Mouse (Mus musculus) intestine, postnatal 0 days (tissue): Measurements from ENCODE around the gene Dgke. TPM values are rescaled to one million over a fixed set of nuclear protein-coding genes. Genes with fewer than 3 reads are reported as not detected.
"Not testable (repeated sequence)": the region's sequence is repeated elsewhere in the genome, so short reads cannot be mapped to it uniquely, and the experiment has no call there.

ENCODE experiments used
- ATAC-seq: fragments of 200-750 bp; cut with Nextera tagmentation; 2 replicates; pipeline ENCODE4 v1.8.0; 2017; ENCODE audit warnings: mild to moderate bottlenecking, moderate TSS enrichment, moderate library complexity
- H3K27ac ChIP-seq: fragments of 300-500 bp; sonication (generic); 2 replicates; pipeline ENCODE4 v1.5.1; 2014; ENCODE audit warnings: mild to moderate bottlenecking, low read depth, low read length, moderate library complexity
- H3K27me3 ChIP-seq: fragments of 300-500 bp; sonication (generic); replicated peaks from 2 replicates; pipeline ENCODE4 v1.6.1; 2014; ENCODE audit warnings: low read length, mixed read lengths; ENCODE audit not compliant: control insufficient read depth, insufficient read depth
- H3K36me3 ChIP-seq: fragments of 300-500 bp; sonication (generic); 2 replicates; pipeline ENCODE4 v1.6.1; 2014; ENCODE audit warnings: mild to moderate bottlenecking, moderate library complexity; ENCODE audit not compliant: control insufficient read depth, insufficient read depth
- H3K4me1 ChIP-seq: fragments of 300-500 bp; sonication (generic); replicated peaks from 2 replicates; pipeline ENCODE4 v1.6.1; 2014; ENCODE audit warnings: antibody characterized with exemption, low read length, mixed read lengths; ENCODE audit not compliant: control insufficient read depth, insufficient read depth
- H3K4me2 ChIP-seq: fragments of 300-500 bp; sonication (generic); replicated peaks from 2 replicates; pipeline ENCODE4 v1.6.1; 2014; ENCODE audit warnings: low read depth, mild to moderate bottlenecking, moderate library complexity
- H3K4me3 ChIP-seq: fragments of 300-500 bp; sonication (generic); 2 replicates; pipeline ENCODE4 v1.5.1; 2014; ENCODE audit warnings: low read depth, low read length
- H3K9ac ChIP-seq: fragments of 300-500 bp; sonication (generic); 2 replicates; pipeline ENCODE4 v1.6.1; 2014; ENCODE audit warnings: mild to moderate bottlenecking, low read depth, low read length
- H3K9me3 ChIP-seq: fragments of 300-500 bp; sonication (generic); 2 replicates; pipeline ENCODE4 v1.6.1; 2016; ENCODE audit warnings: mixed run types; ENCODE audit not compliant: control insufficient read depth
- CTCF ChIP-seq: sonication (generic); IDR thresholded peaks from 2 replicates; pipeline ENCODE4 v1.5.1; 2016; ENCODE audit warnings: low read depth, mild to moderate bottlenecking, control low read depth, antibody characterized with exemption, moderate library complexity
- WGBS: fragments of 180-500 bp; shearing (Covaris S2); extraction: QIAGEN DNeasy Blood & Tissue Kit; methylation state at CpG from one replicate; pipeline ENCODE4 v1.1.7; 2014; 5-methylcytosine and 5-hydroxymethylcytosine counted together
- polyA plus RNA-seq: library from polyadenylated mRNA; unstranded; fragments of >200 nt; fragmentation: Nextera tagmentation; extraction: Ambion mirVana; gene quantifications from 2 replicates; pipeline ENCODE4 v1.2.1, GENCODE M21; 2015

The Dgke gene
- polyA plus RNA-seq, 1 experiment from 2014 or later, result 1.7 TPM

- Histone ChIP-seq H3K4me1 (no peaks in the 10 kb centered on the region), H3K4me3 (no peak overlapping the region), H3K27ac (no peak overlapping the region), H3K9me3 (no peaks in the 10 kb centered on the region), H3K4me2 (no peak overlapping the region), H3K36me3 (peaks cover 33% of the 10 kb centered on the region), H3K9ac (no peak overlapping the region), H3K27me3 (no peaks in the 10 kb centered on the region)
- WGBS, result 97% methylated on average over 3 of the region's 3 CpGs
- no peak for TF ChIP-seq CTCF
- ATAC-seq, result no peak
These were observed 20.6 kb downstream of the Dgke start for GRCm38 (mm10) chr11:89046021-89046420.

DNA sequence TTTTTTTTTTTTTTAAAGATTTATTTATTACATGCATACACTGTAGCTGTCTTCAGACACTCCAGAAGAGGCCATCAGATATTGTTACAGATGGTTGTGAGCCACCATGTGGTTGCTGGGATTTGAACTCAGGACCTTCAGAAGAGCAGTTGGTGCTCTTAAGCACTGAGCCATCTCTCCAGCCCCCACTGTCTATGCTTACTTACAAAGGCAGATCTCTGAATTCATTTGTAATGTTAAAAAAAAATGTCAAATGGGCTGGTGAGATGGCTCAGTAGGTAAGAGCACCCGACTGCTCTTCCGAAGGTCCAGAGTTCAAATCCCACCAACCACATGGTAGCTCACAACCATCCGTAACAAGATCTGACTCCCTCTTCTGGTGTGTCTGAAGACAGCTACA lies 21.1 kb downstream of the Dgke start:
- 100% methylated on average over 3 of the region's 3 CpGs for WGBS

GRCm38 (mm10) chr11:89043046-89043445 lies 23.6 kb downstream of the Dgke start:
- Histone ChIP-seq H3K36me3 (peaks cover 33% of the 10 kb centered on the region), H3K4me2 (no peak overlapping the region), H3K27me3 (no peaks in the 10 kb centered on the region), H3K9me3 (no peaks in the 10 kb centered on the region), H3K4me1 (no peaks in the 10 kb centered on the region), H3K9ac (no peak overlapping the region), H3K4me3 (no peak overlapping the region), H3K27ac (no peak overlapping the region)
- ATAC-seq, result no peak
- TF ChIP-seq CTCF, result no peak
- WGBS, result 93% methylated on average over 7 of the region's 7 CpGs

More for the DNA sequence above, 21.1 kb downstream of the Dgke start:
- H3K36me3 ChIP-seq, result peaks cover 33% of the 10 kb centered on the region
- H3K4me2 ChIP-seq, ATAC-seq, H3K4me1 ChIP-seq, H3K27ac ChIP-seq, H3K9me3 ChIP-seq, H3K4me3 ChIP-seq, H3K9ac ChIP-seq, H3K27me3 ChIP-seq: not testable (repeated sequence)

GRCm38 (mm10) chr11:89041073-89041472 lies 25.6 kb downstream of the Dgke start:
- H3K9ac ChIP-seq, H3K27ac ChIP-seq, H3K4me1 ChIP-seq, H3K4me2 ChIP-seq, H3K9me3 ChIP-seq, H3K4me3 ChIP-seq, ATAC-seq, H3K27me3 ChIP-seq: not testable (repeated sequence)
- 91% methylated on average over 6 of the region's 7 CpGs for WGBS
- H3K36me3 ChIP-seq, result peaks cover 27% of the 10 kb centered on the region

DNA sequence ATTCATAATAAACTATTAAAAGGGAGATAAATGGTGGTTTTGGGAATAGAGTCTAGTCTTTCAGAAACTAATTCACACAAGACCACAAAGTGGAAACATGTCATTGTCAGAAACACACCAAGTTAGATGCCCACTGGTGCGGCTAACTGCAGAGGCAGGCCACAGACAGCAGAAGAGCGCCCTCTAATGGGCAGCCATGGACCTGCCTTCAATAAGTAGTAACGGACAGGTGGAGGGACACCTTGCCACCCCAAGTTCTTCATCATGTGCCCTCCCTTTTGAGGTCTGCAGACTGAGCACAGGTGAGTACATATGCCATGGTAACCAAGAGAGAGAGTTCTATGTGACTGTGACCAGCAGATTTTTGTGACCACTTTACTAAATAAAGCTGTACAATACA lies 27.3 kb downstream of the Dgke start:
- Histone ChIP-seq H3K36me3 (peaks cover 16% of the 10 kb centered on the region), H3K4me3 (no peak overlapping the region), H3K27ac (no peak overlapping the region), H3K27me3 (no peaks in the 10 kb centered on the region), H3K9me3 (no peaks in the 10 kb centered on the region), H3K4me2 (no peak overlapping the region), H3K9ac (no peak overlapping the region), H3K4me1 (no peaks in the 10 kb centered on the region)
- 0 out of 2 replicates have a peak, but pooled peaks have one; percentile 31 for ATAC-seq
- peak; percentile 95 for TF ChIP-seq CTCF
- 19% methylated on average over 3 of the region's 3 CpGs for WGBS

DNA sequence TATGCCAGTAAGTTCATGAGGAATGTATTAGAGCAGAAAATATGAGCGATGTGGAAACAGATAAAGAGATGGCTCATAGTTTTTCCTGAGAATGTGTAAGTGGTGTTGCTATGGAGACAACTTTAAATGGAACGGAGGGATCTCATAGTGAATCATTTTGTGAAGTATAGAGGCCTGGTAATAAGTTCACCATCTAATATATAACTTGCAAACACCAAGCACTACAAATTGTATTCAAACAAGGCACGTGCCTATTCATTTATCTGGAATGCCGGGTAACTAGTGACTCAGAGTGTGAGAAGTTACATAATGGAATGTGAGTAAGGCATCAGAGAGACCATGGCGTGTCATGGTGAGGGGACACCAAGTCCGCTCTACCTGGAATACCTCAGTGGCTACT lies 28.2 kb downstream of the Dgke start:
- H3K9me3 ChIP-seq, result no peaks in the 10 kb centered on the region
- WGBS, result 87% methylated on average over 6 of the region's 6 CpGs

DNA sequence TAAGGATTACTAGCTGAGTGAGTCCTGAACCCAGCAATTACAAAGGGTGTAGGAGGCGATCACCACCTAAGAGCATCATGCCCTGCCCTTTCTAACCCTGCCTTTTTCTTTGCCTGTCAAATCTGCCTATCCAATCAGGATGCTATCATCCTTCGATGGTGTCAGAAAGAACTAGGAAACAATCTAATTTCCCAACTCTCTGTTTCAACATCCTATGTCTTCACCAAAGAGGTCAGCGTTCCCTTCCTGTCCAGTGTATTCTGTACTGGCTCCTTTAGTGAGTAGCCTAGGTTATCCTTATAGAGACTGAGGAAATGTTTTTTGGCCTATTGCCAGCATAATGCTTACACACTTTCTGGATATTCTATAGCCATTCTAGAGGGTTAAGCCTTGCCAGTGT lies 31.1 kb downstream of the Dgke start:
- Histone ChIP-seq H3K4me1 (no peaks in the 10 kb centered on the region), H3K4me3 (no peak overlapping the region), H3K4me2 (no peak overlapping the region), H3K9me3 (no peaks in the 10 kb centered on the region), H3K36me3 (peaks cover 8% of the 10 kb centered on the region), H3K27me3 (no peaks in the 10 kb centered on the region), H3K9ac (no peak overlapping the region), H3K27ac (no peak overlapping the region)
- no peak for TF ChIP-seq CTCF
- no peak for ATAC-seq
- 82% methylated on average over 3 of the region's 3 CpGs for WGBS

More for the DNA sequence above, 28.2 kb downstream of the Dgke start:
- no peak for ATAC-seq
- no peak overlapping the region for H3K4me2 ChIP-seq
- H3K4me1 ChIP-seq, result no peaks in the 10 kb centered on the region
- H3K27me3 ChIP-seq, result no peaks in the 10 kb centered on the region
- H3K36me3 ChIP-seq, result peaks cover 14% of the 10 kb centered on the region
- H3K27ac ChIP-seq, result no peak overlapping the region
- H3K9ac ChIP-seq, result no peak overlapping the region
- no peak for TF ChIP-seq CTCF
- H3K4me3 ChIP-seq, result no peak overlapping the region
